Mouse (Mus musculus) limb, embryonic 10.5 days (tissue): Measurements from ENCODE around the gene Ipcef1. TPM values are rescaled to one million over a fixed set of nuclear protein-coding genes. Genes with fewer than 3 reads are reported as not detected.
A peak's percentile ranks its signal among the peaks of the same experiment; 100 is the strongest.

Experiments
- DNase-seq: peaks from one replicate; pipeline ENCODE4 v3.0.0-alpha.2; 2017; ENCODE audit warnings: low spot score
- H3K27ac ChIP-seq: fragments of 300-500 bp; sonication (generic); 2 replicates; pipeline ENCODE4 v1.5.1; 2016; ENCODE audit warnings: mild to moderate bottlenecking
- H3K27me3 ChIP-seq: fragments of 300-500 bp; sonication (generic); 2 replicates; pipeline ENCODE4 v1.6.1; 2016; ENCODE audit warnings: low read depth, mild to moderate bottlenecking; ENCODE audit not compliant: poor library complexity, severe bottlenecking
- H3K36me3 ChIP-seq: fragments of 300-500 bp; sonication (generic); 2 replicates; pipeline ENCODE4 v1.6.1; 2016; ENCODE audit warnings: mild to moderate bottlenecking, moderate library complexity
- H3K4me1 ChIP-seq: fragments of 300-500 bp; sonication (generic); 2 replicates; pipeline ENCODE4 v1.6.1; 2016
- H3K4me3 ChIP-seq: fragments of 300-500 bp; sonication (generic); 2 replicates; pipeline ENCODE4 v1.5.1; 2016; ENCODE audit warnings: mild to moderate bottlenecking, moderate library complexity
- H3K9me3 ChIP-seq: fragments of 300-500 bp; sonication (generic); replicated peaks from 2 replicates; pipeline ENCODE4 v1.6.1; 2016; ENCODE audit warnings: mild to moderate bottlenecking
- WGBS: fragments of 180-500 bp; shearing (Covaris S2); methylation state at CpG from one replicate; pipeline ENCODE4 v1.1.7; 2016; 5-methylcytosine and 5-hydroxymethylcytosine counted together
- polyA plus RNA-seq: library from polyadenylated mRNA; unstranded; fragments of >200 nt; fragmentation: Nextera tagmentation; extraction: Ambion mirVana; gene quantifications from 2 replicates; pipeline ENCODE4 v1.2.1, GENCODE M21; 2016

Ipcef1 gene
- polyA plus RNA-seq, 1 experiment from 2014 or later: 0.11 TPM

- no peak overlapping the region for H3K4me3 ChIP-seq
- no peaks in the 10 kb centered on the region for H3K36me3 ChIP-seq
- 89% methylated on average over 2 of the region's 2 CpGs for WGBS
- no peaks in the 10 kb centered on the region for H3K9me3 ChIP-seq
- DNase-seq: no peak
- no peak overlapping the region for H3K27ac ChIP-seq
- no peaks in the 10 kb centered on the region for H3K27me3 ChIP-seq
- no peaks in the 10 kb centered on the region for H3K4me1 ChIP-seq
These were observed 121.4 kb downstream of the Ipcef1 start for GRCm38 (mm10) chr10:6930889-6931288.

- Histone ChIP-seq H3K9me3 (no peaks in the 10 kb centered on the region), H3K27me3 (no peaks in the 10 kb centered on the region), H3K4me3 (no peak overlapping the region), H3K27ac (no peak overlapping the region), H3K4me1 (no peaks in the 10 kb centered on the region), H3K36me3 (no peaks in the 10 kb centered on the region)
- 92% methylated on average over 1 of the region's 1 CpGs for WGBS
- no peak for DNase-seq
These were observed 121.9 kb downstream of the Ipcef1 start for GRCm38 (mm10) chr10:6930398-6930797.

- WGBS: 52% methylated on average over 1 of the region's 1 CpGs
- DNase-seq: no peak
These were observed 123.4 kb downstream of the Ipcef1 start for GRCm38 (mm10) chr10:6928905-6929304.

GRCm38 (mm10) chr10:6927600-6928223 lies 124.6 kb downstream of the Ipcef1 start:
- WGBS: 90% methylated on average over 4 of the region's 4 CpGs
- Histone ChIP-seq H3K27me3 (no peaks in the 10 kb centered on the region), H3K36me3 (no peaks in the 10 kb centered on the region), H3K27ac (no peak overlapping the region), H3K4me1 (no peaks in the 10 kb centered on the region), H3K4me3 (no peak overlapping the region), H3K9me3 (no peaks in the 10 kb centered on the region)
- no peak for DNase-seq

More at GRCm38 (mm10) chr10:6928905-6929304, 123.4 kb downstream of the Ipcef1 start:
- no peaks in the 10 kb centered on the region for H3K4me1 ChIP-seq
- no peaks in the 10 kb centered on the region for H3K36me3 ChIP-seq
- no peaks in the 10 kb centered on the region for H3K27me3 ChIP-seq
- H3K9me3 ChIP-seq: no peaks in the 10 kb centered on the region
- H3K27ac ChIP-seq: no peak overlapping the region
- H3K4me3 ChIP-seq: no peak overlapping the region

GRCm38 (mm10) chr10:6926724-6927123 lies 125.6 kb downstream of the Ipcef1 start:
- Histone ChIP-seq H3K9me3 (no peaks in the 10 kb centered on the region), H3K27ac (no peak overlapping the region), H3K4me3 (no peak overlapping the region), H3K27me3 (no peaks in the 10 kb centered on the region), H3K4me1 (no peaks in the 10 kb centered on the region), H3K36me3 (no peaks in the 10 kb centered on the region)
- DNase-seq: no peak
- 83% methylated on average over 2 of the region's 2 CpGs for WGBS

GRCm38 (mm10) chr10:6916545-6917257 lies 135.6 kb downstream of the Ipcef1 start:
- Histone ChIP-seq H3K4me1 (peaks cover 7% of the 10 kb centered on the region; the same call in 1 of the 2 replicates), H3K4me3 (no peak overlapping the region), H3K27ac (no peak overlapping the region), H3K9me3 (no peaks in the 10 kb centered on the region), H3K36me3 (no peaks in the 10 kb centered on the region), H3K27me3 (no peaks in the 10 kb centered on the region)
- peak; percentile 44 for DNase-seq
- WGBS: 45% methylated on average over 6 of the region's 6 CpGs

GRCm38 (mm10) chr10:6915991-6916390 lies 136.3 kb downstream of the Ipcef1 start:
- WGBS: 71% methylated on average over 1 of the region's 1 CpGs

GRCm38 (mm10) chr10:6909763-6910162 lies 142.5 kb downstream of the Ipcef1 start:
- H3K9me3 ChIP-seq: no peaks in the 10 kb centered on the region
- no peak overlapping the region for H3K4me3 ChIP-seq
- H3K27me3 ChIP-seq: no peaks in the 10 kb centered on the region
- no peak for DNase-seq
- no peak overlapping the region for H3K27ac ChIP-seq
- H3K36me3 ChIP-seq: no peaks in the 10 kb centered on the region
- H3K4me1 ChIP-seq: no peaks in the 10 kb centered on the region
- WGBS: 80% methylated on average over 2 of the region's 2 CpGs

More at GRCm38 (mm10) chr10:6915991-6916390, 136.3 kb downstream of the Ipcef1 start:
- Histone ChIP-seq H3K9me3 (no peaks in the 10 kb centered on the region), H3K27ac (no peak overlapping the region), H3K36me3 (no peaks in the 10 kb centered on the region), H3K27me3 (no peaks in the 10 kb centered on the region), H3K4me3 (no peak overlapping the region), H3K4me1 (peaks cover 7% of the 10 kb centered on the region; the same call in 1 of the 2 replicates)
- no peak for DNase-seq

GRCm38 (mm10) chr10:6901819-6902393 lies 150.4 kb downstream of the Ipcef1 start:
- H3K27ac ChIP-seq: no peak overlapping the region
- DNase-seq: no peak
- no peaks in the 10 kb centered on the region for H3K9me3 ChIP-seq
- H3K36me3 ChIP-seq: no peaks in the 10 kb centered on the region
- 92% methylated on average over 3 of the region's 3 CpGs for WGBS
- H3K4me1 ChIP-seq: no peaks in the 10 kb centered on the region
- H3K27me3 ChIP-seq: no peaks in the 10 kb centered on the region
- no peak overlapping the region for H3K4me3 ChIP-seq

- WGBS: 83% methylated on average over 4 of the region's 4 CpGs
- DNase-seq: no peak
- no peaks in the 10 kb centered on the region for H3K36me3 ChIP-seq
- H3K4me1 ChIP-seq: no peaks in the 10 kb centered on the region
- no peak overlapping the region for H3K4me3 ChIP-seq
- no peaks in the 10 kb centered on the region for H3K27me3 ChIP-seq
- H3K9me3 ChIP-seq: no peaks in the 10 kb centered on the region
- no peak overlapping the region for H3K27ac ChIP-seq
These were observed 152.2 kb downstream of the Ipcef1 start for GRCm38 (mm10) chr10:6900126-6900525.

- DNase-seq: no peak
- H3K9me3 ChIP-seq: no peaks in the 10 kb centered on the region
- no peaks in the 10 kb centered on the region for H3K36me3 ChIP-seq
- H3K4me1 ChIP-seq: no peaks in the 10 kb centered on the region
- H3K27ac ChIP-seq: no peak overlapping the region
- no peak overlapping the region for H3K4me3 ChIP-seq
- WGBS: 89% methylated on average over 3 of the region's 3 CpGs
- H3K27me3 ChIP-seq: no peaks in the 10 kb centered on the region
These were observed 155.5 kb downstream of the Ipcef1 start for GRCm38 (mm10) chr10:6896659-6897303.

- Histone ChIP-seq H3K9me3 (no peaks in the 10 kb centered on the region), H3K4me1 (no peaks in the 10 kb centered on the region), H3K4me3 (no peak overlapping the region), H3K27me3 (no peaks in the 10 kb centered on the region), H3K27ac (no peak overlapping the region), H3K36me3 (no peaks in the 10 kb centered on the region)
- WGBS: 79% methylated on average over 3 of the region's 3 CpGs
- no peak for DNase-seq
These were observed 156.5 kb downstream of the Ipcef1 start for GRCm38 (mm10) chr10:6895796-6896195.
